Mouse (Mus musculus): Measurements from ENCODE around the gene Serpinb9. TPM values are rescaled to one million over a fixed set of nuclear protein-coding genes. Genes with fewer than 3 reads are reported as not detected.
"Not testable (repeated sequence)": the region's sequence is repeated elsewhere in the genome, so short reads cannot be mapped to it uniquely, and the experiment has no call there.

Gene Serpinb9
- polyA plus RNA-seq, 1 experiment from 2014 or later, result 9.9 TPM

DNA sequence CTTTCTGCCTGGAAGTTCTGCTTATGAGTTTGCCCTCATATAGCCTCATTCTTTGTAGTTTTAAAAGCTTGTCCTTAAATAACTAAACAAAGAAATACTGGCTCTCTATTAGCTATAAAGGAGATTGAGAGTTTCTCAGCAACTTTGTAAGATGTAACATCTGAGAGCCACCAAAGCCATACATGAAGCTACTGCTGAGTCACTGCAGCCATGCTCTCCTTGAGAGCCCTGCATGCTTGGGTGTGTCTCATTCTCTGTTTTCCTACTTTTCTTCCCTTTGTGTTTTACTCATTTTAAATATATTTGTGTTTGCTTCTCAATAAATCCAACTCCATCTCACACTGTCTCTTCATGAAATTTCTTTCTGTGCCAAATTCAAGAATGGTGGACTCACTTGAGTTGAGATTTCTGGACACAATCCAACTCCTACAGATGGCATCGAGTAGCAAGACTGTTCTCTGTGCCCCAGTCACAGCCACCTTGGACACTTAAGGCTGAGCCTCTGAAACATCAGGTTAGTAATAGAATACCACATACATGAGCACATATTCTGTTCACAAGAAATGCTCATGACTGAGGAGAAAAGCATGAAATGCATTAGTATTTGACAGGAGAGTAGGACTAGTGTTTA is 23.5 kb downstream of the Serpinb9 start:
- no peaks in the 10 kb centered on the region for H3K79me2 ChIP-seq (ENCODE audit: inconsistent target)
- no peak overlapping the region for H3K27ac ChIP-seq
- no peak overlapping the region for H3K4me3 ChIP-seq (ENCODE audit: inconsistent target)
- H3K36me3 ChIP-seq (ENCODE audit: inconsistent target), result no peaks in the 10 kb centered on the region
- WGBS (ENCODE audit: missing documents), result 58% methylated on average over 1 of the region's 1 CpGs

DNA sequence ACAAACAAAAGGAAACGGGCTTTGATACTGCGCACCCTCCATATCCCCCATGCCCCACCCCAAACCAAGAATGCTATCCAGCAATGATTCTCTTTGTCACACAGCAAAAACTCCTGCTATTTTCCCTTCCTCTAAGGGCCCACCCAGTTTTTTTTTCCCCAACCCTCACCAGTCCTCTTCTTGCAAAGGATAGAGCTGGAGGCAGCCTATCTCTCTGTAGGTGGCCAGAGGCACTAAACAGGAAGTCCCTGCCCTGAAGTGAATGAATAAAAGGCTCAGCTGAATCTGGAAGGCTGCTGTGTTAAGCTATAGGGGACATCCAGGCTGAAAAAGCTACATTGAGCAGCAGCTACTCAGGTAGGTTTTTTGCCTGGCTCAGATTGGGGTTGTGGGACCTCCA is 24.2 kb downstream of the Serpinb9 start, which contains the start of gene Serpinb9b:
Gene Serpinb9b, plus strand, starts transcription at position 173 of the 400 bp plus-strand sequence.
- Histone ChIP-seq H3K27ac (no peak within 1 kb of the TSS), H3K4me3 (ENCODE audit: inconsistent target) (no peak within 1 kb of the TSS), H3K36me3 (ENCODE audit: inconsistent target) (no peaks in the 10 kb centered on the region), H3K79me2 (ENCODE audit: inconsistent target) (no peaks in the 10 kb centered on the region)
- 94% methylated on average over 2 of the region's 2 CpGs for WGBS (ENCODE audit: missing documents)

DNA sequence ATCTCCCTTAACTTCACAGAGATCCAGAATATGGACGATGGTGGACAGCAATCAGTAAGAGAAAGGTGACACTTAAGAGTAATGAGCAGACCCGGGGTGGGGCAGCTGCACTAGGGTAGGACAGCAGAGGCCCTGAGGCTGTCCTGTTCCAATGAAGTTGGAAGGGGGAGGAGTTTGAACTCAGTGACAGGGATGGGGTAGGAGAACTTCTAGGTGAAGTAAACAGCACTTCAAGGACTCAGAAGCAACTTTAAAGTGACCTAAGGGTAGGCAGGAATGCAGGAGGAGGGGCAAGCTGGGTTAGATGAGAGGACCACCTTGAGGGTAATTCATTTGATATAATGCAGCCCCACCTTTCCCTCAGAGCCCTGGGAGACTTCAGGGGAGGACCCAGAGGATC is 25.1 kb downstream of the Serpinb9 start:
- no peaks in the 10 kb centered on the region for H3K79me2 ChIP-seq (ENCODE audit: inconsistent target)
- WGBS (ENCODE audit: missing documents), result 75% methylated on average over 2 of the region's 2 CpGs
- no peak overlapping the region for H3K27ac ChIP-seq
- no peak overlapping the region for H3K4me3 ChIP-seq (ENCODE audit: inconsistent target)
- H3K36me3 ChIP-seq (ENCODE audit: inconsistent target), result no peaks in the 10 kb centered on the region

DNA sequence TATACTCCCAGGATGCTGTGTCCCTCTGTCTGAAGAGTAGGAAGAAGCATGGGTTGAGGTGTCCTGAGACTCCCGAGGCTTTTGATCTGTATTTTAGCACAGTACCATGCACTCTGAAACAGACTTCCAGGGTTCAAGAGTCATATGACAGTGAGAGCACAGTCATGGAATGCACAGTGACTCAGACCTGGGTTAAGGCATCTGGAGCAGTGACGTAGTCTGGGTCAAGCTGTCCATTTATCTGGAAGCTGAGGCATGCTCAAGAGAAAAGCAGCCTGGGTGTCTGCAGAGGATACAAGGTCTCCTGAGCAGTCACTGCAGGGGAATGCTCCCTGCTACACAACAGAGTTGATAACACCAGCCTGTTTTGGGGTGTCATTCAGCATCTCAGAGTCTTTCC is 25.5 kb downstream of the Serpinb9 start:
- Histone ChIP-seq H3K36me3 (ENCODE audit: inconsistent target) (no peaks in the 10 kb centered on the region), H3K27ac (no peak overlapping the region), H3K4me3 (ENCODE audit: inconsistent target) (no peak overlapping the region), H3K79me2 (ENCODE audit: inconsistent target) (no peaks in the 10 kb centered on the region)
- WGBS (ENCODE audit: missing documents), result 89% methylated on average over 2 of the region's 2 CpGs

DNA sequence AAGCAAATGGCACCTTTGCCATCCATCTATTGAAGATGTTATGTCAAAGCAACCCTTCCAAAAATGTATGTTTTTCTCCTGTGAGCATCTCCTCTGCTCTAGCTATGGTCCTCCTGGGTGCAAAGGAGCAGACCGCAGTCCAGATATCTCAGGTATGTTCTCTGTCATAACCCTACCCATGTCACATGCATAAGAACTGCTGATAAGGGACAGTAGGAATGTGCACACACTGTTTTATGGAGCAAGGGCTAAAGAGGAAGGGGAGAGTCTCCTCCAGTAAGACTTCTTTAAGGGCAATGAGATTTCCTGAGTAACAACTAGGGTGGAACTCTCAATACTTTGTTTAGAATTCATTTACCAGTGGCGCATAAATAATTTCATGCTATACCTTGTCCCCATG is 26.4 kb downstream of the Serpinb9 start:
- H3K27ac ChIP-seq; H3K79me2 ChIP-seq (ENCODE audit: inconsistent target); H3K4me3 ChIP-seq (ENCODE audit: inconsistent target); H3K36me3 ChIP-seq (ENCODE audit: inconsistent target): not testable (repeated sequence)
- WGBS (ENCODE audit: missing documents), result 97% methylated on average over 2 of the region's 2 CpGs

DNA sequence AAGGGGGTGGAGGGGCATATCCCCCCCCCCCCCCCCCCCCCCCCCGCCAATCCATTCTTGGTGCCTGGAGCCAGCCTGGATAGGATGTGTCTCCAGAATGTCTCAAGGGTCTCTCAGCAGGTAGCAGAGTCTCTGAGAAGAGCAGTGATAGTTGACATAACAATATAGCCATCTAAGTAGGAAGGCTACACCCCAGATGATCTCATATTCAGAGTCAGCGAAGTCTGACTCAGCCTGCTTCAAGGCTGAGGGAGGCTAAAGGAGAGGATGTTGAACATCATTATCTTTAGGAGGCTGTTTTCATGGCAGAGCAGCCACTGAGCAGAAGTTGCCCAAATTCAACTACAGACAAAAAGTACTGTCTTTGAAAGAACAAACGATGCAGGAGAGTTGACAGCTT is 27.2 kb downstream of the Serpinb9 start:
- H3K27ac ChIP-seq, result no peak overlapping the region
- H3K4me3 ChIP-seq (ENCODE audit: inconsistent target), result no peak overlapping the region
- H3K79me2 ChIP-seq (ENCODE audit: inconsistent target), result no peaks in the 10 kb centered on the region
- 95% methylated on average over 2 of the region's 3 CpGs for WGBS (ENCODE audit: missing documents)
- H3K36me3 ChIP-seq (ENCODE audit: inconsistent target), result no peaks in the 10 kb centered on the region

DNA sequence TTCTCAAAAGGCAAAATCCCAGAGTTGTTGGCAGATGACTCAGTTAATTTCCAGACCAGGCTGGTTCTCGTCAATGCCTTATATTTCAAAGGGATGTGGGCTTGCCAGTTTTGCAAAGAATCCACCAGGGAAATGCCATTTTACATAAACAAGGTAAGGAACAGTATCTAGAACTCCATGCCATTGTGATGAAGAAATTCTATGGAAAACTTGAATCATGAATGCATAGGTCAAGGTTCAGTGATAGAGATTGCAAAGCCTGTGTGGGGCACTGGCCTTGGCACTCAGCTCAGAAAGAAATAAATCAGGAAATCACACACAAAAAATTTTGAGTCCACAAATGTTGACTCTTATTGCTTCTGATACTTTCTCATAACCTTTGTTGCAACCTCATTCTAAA is 32.5 kb downstream of the Serpinb9 start:
- Histone ChIP-seq H3K4me3 (ENCODE audit: inconsistent target) (no peak overlapping the region), H3K27ac (no peak overlapping the region), H3K36me3 (ENCODE audit: inconsistent target) (no peaks in the 10 kb centered on the region), H3K79me2 (ENCODE audit: inconsistent target) (no peaks in the 10 kb centered on the region)
- WGBS (ENCODE audit: missing documents), result 100% methylated on average over 1 of the region's 1 CpGs

DNA sequence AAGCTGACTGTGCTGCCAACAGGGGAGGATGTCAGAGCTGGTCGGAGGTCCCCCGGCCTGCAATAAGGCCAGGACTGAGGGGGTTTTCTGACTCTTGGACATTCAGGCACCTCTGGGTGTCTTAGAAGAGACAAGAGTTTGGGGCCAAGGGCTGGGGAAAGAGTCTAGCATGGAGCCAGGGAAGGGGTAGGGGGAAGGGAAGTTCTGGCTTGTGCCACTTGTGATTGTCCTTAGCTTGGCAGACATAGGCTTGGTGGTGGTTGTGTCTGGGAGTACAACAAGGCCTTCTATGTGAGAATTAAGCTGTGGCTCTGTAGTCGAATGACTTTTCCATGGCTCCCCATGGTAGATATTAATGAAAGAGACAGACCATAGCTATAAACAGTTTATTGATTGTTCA is 40.5 kb downstream of the Serpinb9 start:
- WGBS (ENCODE audit: missing documents), result 90% methylated on average over 3 of the region's 3 CpGs
- Histone ChIP-seq H3K27ac (no peak overlapping the region), H3K4me3 (ENCODE audit: inconsistent target) (no peak overlapping the region), H3K79me2 (ENCODE audit: inconsistent target) (no peaks in the 10 kb centered on the region), H3K36me3 (ENCODE audit: inconsistent target) (no peaks in the 10 kb centered on the region)

DNA sequence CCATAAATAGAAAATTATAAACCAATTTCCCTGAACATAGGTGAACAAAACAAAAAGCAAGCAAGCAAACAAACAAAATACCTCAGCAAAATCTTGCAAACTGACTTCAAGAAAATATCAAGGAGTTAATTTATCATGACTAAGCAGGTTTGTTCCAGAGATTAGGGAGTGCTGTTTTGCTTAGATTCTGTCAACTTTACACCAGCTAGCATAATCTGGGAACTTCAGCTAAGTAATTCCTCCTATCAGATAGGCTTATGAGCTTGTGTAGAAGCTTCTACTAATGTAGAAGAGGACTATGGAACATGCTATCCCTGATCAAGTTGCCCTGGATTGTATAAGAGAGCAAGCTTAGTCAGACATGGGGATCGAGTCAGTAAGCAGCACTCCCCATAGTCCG is 44.2 kb downstream of the Serpinb9 start:
- 58% methylated on average over 2 of the region's 2 CpGs for WGBS (ENCODE audit: missing documents)
- no peaks in the 10 kb centered on the region for H3K79me2 ChIP-seq (ENCODE audit: inconsistent target)
- no peak overlapping the region for H3K27ac ChIP-seq
- no peak overlapping the region for H3K4me3 ChIP-seq (ENCODE audit: inconsistent target)
- H3K36me3 ChIP-seq (ENCODE audit: inconsistent target), result no peaks in the 10 kb centered on the region

DNA sequence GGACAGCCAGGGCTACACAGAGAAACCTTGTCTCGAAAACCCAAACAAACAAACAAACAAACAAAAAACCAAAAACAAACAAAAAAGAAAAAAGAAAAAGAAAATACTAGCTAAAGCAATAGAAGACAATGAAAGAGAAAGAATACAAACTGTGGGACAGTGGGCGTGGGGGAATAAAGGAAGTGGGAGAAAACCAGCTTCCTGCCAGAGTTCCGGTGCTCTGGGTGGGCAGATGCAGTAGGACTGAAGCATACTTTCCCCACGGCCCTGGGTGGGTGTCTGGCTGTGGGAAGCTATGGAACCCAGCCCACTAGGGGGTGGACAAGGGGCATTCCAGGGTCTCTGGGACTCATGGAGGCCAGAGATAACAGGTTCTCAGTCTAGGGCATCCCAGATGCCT is 45.1 kb downstream of the Serpinb9 start:
- H3K79me2 ChIP-seq (ENCODE audit: inconsistent target), result no peaks in the 10 kb centered on the region
- no peak overlapping the region for H3K4me3 ChIP-seq (ENCODE audit: inconsistent target)
- H3K36me3 ChIP-seq (ENCODE audit: inconsistent target), result no peaks in the 10 kb centered on the region
- WGBS (ENCODE audit: missing documents), result 18% methylated on average over 3 of the region's 4 CpGs
- H3K27ac ChIP-seq, result no peak overlapping the region

DNA sequence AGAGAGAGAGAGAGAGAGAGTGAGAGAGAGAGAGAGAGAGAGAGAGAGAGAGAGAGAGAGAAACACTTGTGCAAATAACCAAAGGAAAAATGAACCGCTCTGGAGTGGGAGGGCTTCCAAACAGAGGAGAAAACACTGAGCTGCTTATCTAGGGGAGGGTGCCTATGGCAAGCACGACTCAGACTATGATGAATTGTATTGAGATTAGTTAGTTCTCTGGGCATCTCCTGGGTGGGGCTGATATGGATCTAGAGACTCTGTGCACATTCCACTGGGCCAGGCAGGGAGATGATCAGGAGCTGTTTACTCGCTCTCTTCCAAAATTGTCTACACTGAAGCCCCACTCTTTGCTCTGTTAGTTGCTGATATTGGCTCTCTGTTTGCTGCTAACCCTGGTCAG is 48.6 kb downstream of the Serpinb9 start:
- 81% methylated on average over 3 of the region's 3 CpGs for WGBS (ENCODE audit: missing documents)
- H3K36me3 ChIP-seq (ENCODE audit: inconsistent target), result no peaks in the 10 kb centered on the region
- no peak overlapping the region for H3K4me3 ChIP-seq (ENCODE audit: inconsistent target)
- no peaks in the 10 kb centered on the region for H3K79me2 ChIP-seq (ENCODE audit: inconsistent target)
- no peak overlapping the region for H3K27ac ChIP-seq

DNA sequence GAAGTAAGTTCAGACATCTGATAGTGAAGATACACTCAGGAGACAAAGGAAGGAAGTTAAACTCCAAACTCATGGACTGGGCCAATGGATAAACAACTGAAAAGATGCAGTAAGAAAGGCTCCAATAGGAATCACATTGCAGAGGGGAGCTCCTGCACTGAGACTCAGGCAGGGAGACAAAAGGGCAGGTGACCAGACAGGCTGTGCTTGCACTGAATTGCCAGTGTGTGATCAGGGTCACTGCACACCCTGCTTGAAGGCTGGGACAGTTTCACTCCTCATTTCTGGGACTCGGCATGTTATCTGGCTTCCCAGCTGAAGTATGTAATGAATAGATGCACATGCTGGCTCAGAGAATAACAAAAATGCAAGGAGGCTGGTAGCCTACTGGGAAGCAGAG is 60.0 kb downstream of the Serpinb9 start:
- 89% methylated on average over 1 of the region's 1 CpGs for WGBS (ENCODE audit: missing documents)
- no peaks in the 10 kb centered on the region for H3K79me2 ChIP-seq (ENCODE audit: inconsistent target)
- H3K36me3 ChIP-seq (ENCODE audit: inconsistent target), result no peaks in the 10 kb centered on the region

More for the DNA sequence above, 60.0 kb downstream of the Serpinb9 start:
- Histone ChIP-seq H3K4me3 (ENCODE audit: inconsistent target) (no peak overlapping the region), H3K27ac (no peak overlapping the region)

Other genes starting within 250 kb of the Serpinb9 start
- not detected in 3 replicates for gene Mylk4, start 219.3 kb upstream of the Serpinb9 start, polyA plus RNA-seq (2018)
- 7.1 to 9.5 TPM (median 8.7 TPM) in 3 replicates for gene Wrnip1, start 201.2 kb upstream of the Serpinb9 start, polyA plus RNA-seq (2018)
- gene D930007J09Rik, start 200.4 kb upstream of the Serpinb9 start, polyA plus RNA-seq (2018), result not detected in 3 replicates
- 0.67 to 1.4 TPM (median 1.3 TPM) in 3 replicates for gene Serpinb1a, start 152.1 kb upstream of the Serpinb9 start, polyA plus RNA-seq (2018)
- gene Serpinb1c, start 105.0 kb upstream of the Serpinb9 start, polyA plus RNA-seq (2018), result 3.9 to 4.2 TPM (median 4.2 TPM) in 3 replicates
- gene Serpinb6b, start 38.0 kb upstream of the Serpinb9 start, polyA plus RNA-seq (2018), result 3.7 to 12.9 TPM (median 6.1 TPM) in 3 replicates
- gene Serpinb9b, start 24.2 kb downstream of the Serpinb9 start, polyA plus RNA-seq (2018), result 0.10 to 0.26 TPM in 2 of 3 replicates, not detected in the other
- gene Serpinb1b, start 75.3 kb downstream of the Serpinb9 start, polyA plus RNA-seq (2018), result 0.22 to 0.30 TPM in 2 of 3 replicates, not detected in the other
- not detected in 3 replicates for gene Serpinb9c, start 156.5 kb downstream of the Serpinb9 start, polyA plus RNA-seq (2018)
- gene Serpinb9d, start 189.7 kb downstream of the Serpinb9 start, polyA plus RNA-seq (2018), result not detected in 3 replicates
- gene Serpinb9e, start 246.4 kb downstream of the Serpinb9 start, polyA plus RNA-seq (2018), result not detected in 3 replicates

All from macrophage (primary cell).